10 mouse cellular contexts compared by ENCODE assay signal in genomic region chr6:57609631-57610030, GRCm38 (mm10). TPM values are rescaled to one million over a fixed set of nuclear protein-coding genes. Genes with fewer than 3 reads are reported as not detected.
DNase-seq lines count a peak whose midpoint lies in the region; TF ChIP-seq lines count a peak whose summit lies in the region.
"Had no signal": no experiment of that assay in that cellular context is flagged by ENCODE, and none has a peak within 500 bp of the region (broad histone marks: within the 10 kb centered on the region; RNA-seq: fewer than 3 reads in every experiment).

No protein-coding gene starts in this region.

- intact Hi-C loops in left cerebral cortex, adult 2 months (cut with DNase I), result loop anchor here (5.0 to 10.0 kb wide), 4 partner anchors 93 to 248 kb away; partner anchors contain the start of genes Lancl2 and Vopp1

- H3K27ac ChIP-seq in left cerebral cortex, adult 2 months, result no peak overlapping the region
- H3K27ac ChIP-seq: heart, embryonic 13.5 days; limb, embryonic 12.5 days had no signal

- no peak overlapping the region for H3K4me3 ChIP-seq in left cerebral cortex, adult 2 months
- H3K4me3 ChIP-seq: heart, embryonic 13.5 days; limb, embryonic 12.5 days had no signal

- peak; percentile 56 for TF ChIP-seq CTCF in left cerebral cortex, adult 2 months (IDR thresholded peaks at IDR 0.05)

- DNase-seq in cerebellum, adult 9-10 months, result peak; percentile 5
- DNase-seq in cerebellum, adult 9-11 months, result no peak
- no peak for DNase-seq in left cerebral cortex, adult 2 months (ENCODE audit: extremely low spot score in 1 of 2, low spot score in 2 of 2)
- no peak for DNase-seq in left cerebral cortex, adult 8-10 months (ENCODE audit: low spot score in 2 of 2)
- DNase-seq in WW6 (ENCODE audit: low read depth, low spot score), result peak; percentile 7
- peak; percentile 14 for DNase-seq in lung, postnatal 25 days (ENCODE audit: low spot score)
- no peak for DNase-seq in gastrocnemius, adult 8-10 months (ENCODE audit: low spot score in 2 of 2)
- no peak for DNase-seq in right cerebral cortex, postnatal 4 days

RNA-seq across cellular contexts. Expression of gene Herc6, which starts 28.8 kb away (rescaled TPM):
- 10 to 100 TPM; 12.4 to 18.6 TPM for total RNA-seq in left cerebral cortex, adult 2 months (2021)
- total RNA-seq in left cerebral cortex, adult 8-10 months (2022), result 10 to 100 TPM; 12.5 to 17.2 (median 14.6) TPM
- total RNA-seq in gastrocnemius, adult 8-10 months (2022), result 1 to 10 TPM in 1 of 4 experiments, under 1 TPM in 3; 0.12 to 1.6 (median 0.61) TPM

Comparison
In these comparisons a context has a peak if more than half of its experiments do, and no peak if none do; other contexts are left out.
1. DNase-seq: peak in cerebellum, adult 9-10 months (single experiment), WW6 (single experiment) and lung, postnatal 25 days (single experiment); none in cerebellum, adult 9-11 months (single experiment), left cerebral cortex, adult 2 months (0 of 2), left cerebral cortex, adult 8-10 months (0 of 2), gastrocnemius, adult 8-10 months (0 of 2) and right cerebral cortex, postnatal 4 days (single experiment).
2. RNA of gene Herc6, which starts 28.8 kb away (total RNA-seq): 12.4 to 18.6 TPM in left cerebral cortex, adult 2 months and 12.5 to 17.2 TPM in left cerebral cortex, adult 8-10 months; 0.12 to 1.6 TPM in gastrocnemius, adult 8-10 months; every median in the first group is over 4 times any median in the second.